Mouse (Mus musculus) bone marrow, adult 2 months (tissue): ENCODE data around the gene Gan.

ENCODE experiments used
- CTCF ChIP-seq: fragments of 200-500 bp; IDR thresholded peaks from 2 replicates; pipeline ENCODE4 v1.5.1; 2011; ENCODE audit warnings: low read length, control low read depth; ENCODE audit not compliant: control insufficient read depth, insufficient read depth
- POLR2A ChIP-seq: fragments of 200-500 bp; IDR thresholded peaks from 2 replicates; pipeline ENCODE4 v1.6.1; 2011; ENCODE audit warnings: low read depth, mild to moderate bottlenecking, control low read depth, low read length, borderline replicate concordance; ENCODE audit not compliant: control insufficient read depth

- TF ChIP-seq POLR2A (no peak), CTCF (no peak)
These were observed 64.5 kb downstream of the Gan start for GRCm38 (mm10) chr8:117222396-117222795.
